Mouse (Mus musculus) embryonic facial prominence, embryonic 13.5 days (tissue): Measurements from ENCODE around the gene Hacd4. TPM values are rescaled to one million over a fixed set of nuclear protein-coding genes. Genes with fewer than 3 reads are reported as not detected.
"Not testable (repeated sequence)": the region's sequence is repeated elsewhere in the genome, so short reads cannot be mapped to it uniquely, and the experiment has no call there.

ENCODE experiments used
- ATAC-seq: fragments of 200-750 bp; cut with Nextera tagmentation; 2 replicates; pipeline ENCODE4 v1.8.0; 2017; ENCODE audit warnings: low read depth; ENCODE audit not compliant: insufficient number of reproducible peaks, insufficient read depth, low FRiP score, low TSS enrichment
- H3K27ac ChIP-seq: fragments of 300-500 bp; sonication (generic); 2 replicates; pipeline ENCODE4 v1.5.1; 2015; ENCODE audit warnings: moderate library complexity, mild to moderate bottlenecking, inconsistent platforms
- H3K27me3 ChIP-seq: fragments of 300-500 bp; sonication (generic); 2 replicates; pipeline ENCODE4 v1.6.1; 2015; ENCODE audit warnings: mild to moderate bottlenecking, inconsistent platforms
- H3K36me3 ChIP-seq: fragments of 300-500 bp; sonication (generic); 2 replicates; pipeline ENCODE4 v1.6.1; 2015; ENCODE audit warnings: mild to moderate bottlenecking, inconsistent platforms
- H3K4me1 ChIP-seq: fragments of 300-500 bp; sonication (generic); 2 replicates; pipeline ENCODE4 v1.6.1; 2015; ENCODE audit warnings: inconsistent platforms
- H3K4me2 ChIP-seq: fragments of 300-500 bp; sonication (generic); 2 replicates; pipeline ENCODE4 v1.6.1; 2015; ENCODE audit warnings: moderate library complexity, mild to moderate bottlenecking, inconsistent platforms
- H3K4me3 ChIP-seq: fragments of 300-500 bp; sonication (generic); 2 replicates; pipeline ENCODE4 v1.5.1; 2015; ENCODE audit warnings: mild to moderate bottlenecking, inconsistent platforms
- H3K9ac ChIP-seq: fragments of 300-500 bp; sonication (generic); 2 replicates; pipeline ENCODE4 v1.6.1; 2015; ENCODE audit warnings: mild to moderate bottlenecking, inconsistent platforms
- H3K9me3 ChIP-seq: fragments of 300-500 bp; sonication (generic); 2 replicates; pipeline ENCODE4 v1.6.1; 2016; ENCODE audit warnings: inconsistent platforms
- WGBS: fragments of 180-500 bp; shearing (Covaris S2); methylation state at CpG from one replicate; pipeline ENCODE4 v1.1.7; 2015; ENCODE audit warnings: mixed read lengths; 5-methylcytosine and 5-hydroxymethylcytosine counted together
- polyA plus RNA-seq: library from polyadenylated mRNA; unstranded; fragments of >200 nt; fragmentation: Nextera tagmentation; extraction: Ambion mirVana; gene quantifications from 2 replicates; pipeline ENCODE4 v1.2.1, GENCODE M21; 2015

Gene Hacd4
- polyA plus RNA-seq, 1 experiment from 2014 or later, result 11.3 TPM

DNA sequence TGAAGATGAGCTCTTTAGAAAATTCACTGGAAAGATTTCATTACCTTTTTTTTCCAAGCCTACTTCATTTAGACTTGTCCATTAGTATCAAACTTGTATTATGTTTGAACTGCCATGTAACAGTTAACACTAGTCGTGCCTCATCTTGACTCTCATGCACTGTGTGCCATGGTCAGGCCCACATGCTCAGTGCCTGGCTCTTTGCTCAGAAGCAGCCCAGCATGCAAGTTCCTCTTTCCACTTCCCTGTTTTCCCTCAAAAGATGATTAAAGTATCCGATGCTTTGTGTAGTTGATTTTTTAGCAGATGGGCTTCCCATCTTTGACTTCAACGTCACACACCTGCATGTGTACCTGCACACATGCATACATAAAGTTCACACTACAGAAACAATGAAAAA lies 43.0 kb downstream of the Hacd4 start:
- Histone ChIP-seq H3K9ac (no peak overlapping the region), H3K27me3 (no peaks in the 10 kb centered on the region), H3K4me3 (no peak overlapping the region), H3K4me2 (no peak overlapping the region), H3K9me3 (no peaks in the 10 kb centered on the region), H3K27ac (no peak overlapping the region), H3K4me1 (no peaks in the 10 kb centered on the region), H3K36me3 (peaks cover 3% of the 10 kb centered on the region; the same call in 1 of the 2 replicates)
- 90% methylated on average over 3 of the region's 3 CpGs for WGBS
- ATAC-seq, result no peak

DNA sequence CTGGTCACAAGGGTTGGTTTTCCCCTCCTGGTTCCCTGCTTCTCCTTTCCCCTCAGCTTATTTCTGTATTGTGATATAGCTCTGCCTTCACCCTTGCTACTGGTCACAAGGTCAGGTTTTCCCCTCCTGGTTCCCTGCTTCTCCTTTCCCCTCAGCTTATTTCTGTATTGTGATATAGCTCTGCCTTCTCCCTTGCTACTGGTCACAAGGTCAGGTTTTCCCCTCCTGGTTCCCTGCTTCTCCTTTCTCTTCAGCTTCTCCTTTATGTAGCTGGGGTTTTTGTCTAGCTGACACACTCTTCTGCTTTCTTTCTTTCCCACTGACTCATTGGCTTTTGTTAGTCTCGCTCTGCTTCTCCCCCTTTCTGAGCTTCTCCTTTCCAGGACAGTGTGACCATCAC lies 48.1 kb downstream of the Hacd4 start:
- not testable (repeated sequence) for H3K9ac ChIP-seq, H3K36me3 ChIP-seq, H3K4me3 ChIP-seq, ATAC-seq, H3K27me3 ChIP-seq, H3K27ac ChIP-seq, H3K9me3 ChIP-seq, H3K4me1 ChIP-seq, H3K4me2 ChIP-seq
- 83% methylated on average over 1 of the region's 1 CpGs for WGBS

DNA sequence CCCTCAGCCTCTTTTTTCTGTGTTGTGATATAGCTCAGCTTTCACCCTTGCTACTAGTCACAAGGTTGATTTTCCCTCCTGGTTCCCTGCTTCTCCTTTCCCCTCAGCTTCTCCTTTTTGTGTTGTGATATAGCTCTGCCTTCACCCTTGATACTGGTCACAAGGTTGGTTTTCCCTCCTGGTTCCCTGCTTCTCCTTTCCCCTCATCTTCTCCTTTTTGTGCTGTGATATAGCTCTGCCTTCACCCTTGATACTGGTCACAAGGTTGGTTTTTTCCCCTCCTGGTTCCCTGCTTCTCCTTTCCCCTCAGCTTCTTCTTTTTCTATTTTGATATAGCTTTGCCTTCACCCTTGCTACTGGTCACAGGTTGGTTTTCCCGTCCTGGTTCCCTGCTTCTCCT lies 48.7 kb downstream of the Hacd4 start:
- no peak for ATAC-seq
- Histone ChIP-seq H3K4me3 (no peak overlapping the region), H3K36me3 (peaks cover 3% of the 10 kb centered on the region; the same call in 1 of the 2 replicates), H3K27ac (no peak overlapping the region), H3K9me3 (no peaks in the 10 kb centered on the region), H3K4me2 (no peak overlapping the region), H3K9ac (no peak overlapping the region), H3K27me3 (no peaks in the 10 kb centered on the region), H3K4me1 (0 out of 2 replicates have a peak, but pooled peaks cover 3% of the 10 kb centered on the region)
- WGBS, result 74% methylated on average over 1 of the region's 1 CpGs

DNA sequence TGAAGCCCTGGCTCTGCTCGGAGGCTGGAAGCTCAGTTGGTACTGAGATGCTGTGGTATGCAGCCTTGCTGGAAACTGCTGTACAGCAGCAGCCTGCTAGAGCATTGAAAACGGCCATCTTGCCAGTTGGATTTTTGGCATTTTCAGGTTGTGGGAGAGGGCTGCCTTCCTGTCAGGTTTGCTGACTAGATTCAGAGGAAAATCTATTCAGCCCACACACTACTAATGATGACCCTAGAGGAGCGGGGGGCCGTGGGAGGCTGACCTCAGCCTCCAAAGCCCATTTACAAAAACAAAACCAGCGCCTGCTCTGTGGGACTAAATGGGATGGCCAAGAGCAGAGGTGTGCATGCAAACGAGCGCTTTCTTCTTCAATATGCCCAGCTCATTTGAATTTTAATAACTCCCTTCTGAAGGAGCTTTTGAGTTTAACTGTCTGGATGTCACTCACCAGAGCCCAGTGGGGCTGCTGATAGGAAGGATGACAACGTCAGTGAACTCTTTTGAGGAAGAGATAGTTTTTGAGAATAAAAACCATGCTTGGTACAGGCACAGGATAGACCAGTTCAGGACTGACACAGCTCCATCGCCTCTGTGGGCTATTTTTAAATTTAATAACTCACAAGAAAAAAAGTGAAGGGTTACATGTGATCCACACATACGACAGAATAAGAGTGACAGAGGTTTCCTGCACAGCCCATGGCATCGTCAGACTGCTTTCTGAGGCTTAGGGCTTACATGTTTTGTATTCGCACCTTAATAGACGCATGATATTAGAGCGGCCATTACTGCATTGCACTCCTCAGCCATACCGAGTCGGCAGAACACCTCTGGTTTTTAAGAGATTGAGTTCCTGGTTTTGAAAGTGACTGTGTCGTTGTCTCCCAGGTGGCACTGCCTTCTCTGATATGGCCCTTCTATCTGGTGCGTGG lies 66.2 kb downstream of the Hacd4 start:
- Histone ChIP-seq H3K9ac (no peak overlapping the region), H3K27me3 (no peaks in the 10 kb centered on the region), H3K4me2 (no peak overlapping the region), H3K27ac (no peak overlapping the region), H3K36me3 (0 out of 2 replicates have a peak, but pooled peaks cover 4% of the 10 kb centered on the region), H3K9me3 (no peaks in the 10 kb centered on the region), H3K4me1 (no peaks in the 10 kb centered on the region), H3K4me3 (no peak overlapping the region)
- WGBS, result 83% methylated on average over 18 of the region's 18 CpGs
- ATAC-seq, result no peak

DNA sequence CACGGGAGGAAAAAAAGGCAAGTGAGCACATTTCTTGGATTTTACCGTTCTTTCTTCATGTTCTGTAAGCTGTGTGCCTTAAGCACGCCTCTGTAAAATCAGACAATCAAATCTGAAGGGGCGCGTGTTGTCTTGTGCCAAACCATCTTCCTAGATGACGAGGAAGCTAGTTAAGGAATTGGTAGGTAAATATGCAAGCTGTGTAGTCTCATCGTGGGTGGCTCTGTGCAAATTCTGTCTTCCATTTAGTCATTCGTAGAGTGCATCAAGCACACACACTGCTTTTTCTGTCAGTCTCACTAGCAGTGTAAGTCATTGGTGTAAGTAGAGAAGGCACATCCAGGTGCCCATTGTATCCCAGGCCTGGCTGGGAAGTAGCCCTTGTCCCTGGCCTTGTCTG lies 67.9 kb downstream of the Hacd4 start:
- Histone ChIP-seq H3K9me3 (no peaks in the 10 kb centered on the region), H3K36me3 (0 out of 2 replicates have a peak, but pooled peaks cover 4% of the 10 kb centered on the region), H3K27ac (no peak overlapping the region), H3K27me3 (no peaks in the 10 kb centered on the region), H3K4me2 (no peak overlapping the region), H3K4me3 (no peak overlapping the region), H3K9ac (no peak overlapping the region), H3K4me1 (no peaks in the 10 kb centered on the region)
- ATAC-seq, result no peak
- 86% methylated on average over 8 of the region's 8 CpGs for WGBS

DNA sequence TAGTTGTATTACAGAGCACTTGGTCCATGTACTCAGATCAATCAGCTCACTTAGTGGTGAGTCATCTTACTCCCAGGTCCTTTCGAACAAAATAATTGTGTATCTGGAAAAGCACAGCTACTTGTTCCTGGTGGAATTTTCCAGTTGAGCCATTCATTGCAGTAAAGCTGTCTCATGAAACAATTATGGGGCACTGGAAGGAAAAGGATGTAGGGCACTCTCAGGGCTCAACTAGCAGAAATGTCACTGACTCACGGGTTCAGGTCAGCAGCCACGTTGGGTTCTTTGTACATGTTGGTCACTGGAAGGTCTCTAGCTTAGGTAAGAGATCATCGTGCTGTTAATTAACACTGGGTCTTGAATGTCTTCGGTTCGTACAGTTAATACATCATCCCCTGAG lies 68.8 kb downstream of the Hacd4 start:
- Histone ChIP-seq H3K27me3 (no peaks in the 10 kb centered on the region), H3K4me1 (no peaks in the 10 kb centered on the region), H3K4me3 (no peak overlapping the region), H3K9me3 (no peaks in the 10 kb centered on the region), H3K36me3 (0 out of 2 replicates have a peak, but pooled peaks cover 4% of the 10 kb centered on the region), H3K27ac (no peak overlapping the region), H3K9ac (no peak overlapping the region), H3K4me2 (no peak overlapping the region)
- no peak for ATAC-seq
- 90% methylated on average over 6 of the region's 6 CpGs for WGBS

DNA sequence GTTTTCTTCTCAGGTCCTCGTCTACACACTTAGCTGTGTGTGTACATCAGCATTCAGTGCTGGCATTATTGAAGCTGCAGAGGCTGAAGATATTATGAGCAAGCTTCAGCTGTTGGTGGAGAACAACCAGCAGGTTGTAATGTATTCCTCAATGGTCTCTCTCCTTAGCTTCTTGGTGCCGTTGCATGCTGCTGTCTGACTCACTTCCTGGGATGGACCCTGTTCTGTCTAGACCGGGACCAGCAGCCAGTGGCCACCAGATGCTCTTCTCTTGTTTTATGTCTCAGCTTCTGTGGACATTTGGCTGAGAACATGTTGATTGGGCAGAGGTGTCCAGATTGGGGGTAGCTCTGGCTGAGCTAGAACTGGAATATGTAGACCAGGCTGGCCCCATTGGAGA lies 81.3 kb downstream of the Hacd4 start:
- Histone ChIP-seq H3K9me3 (no peaks in the 10 kb centered on the region), H3K9ac (no peak overlapping the region), H3K36me3 (peaks cover 4% of the 10 kb centered on the region; the same call in 1 of the 2 replicates), H3K4me2 (no peak overlapping the region), H3K4me3 (no peak overlapping the region), H3K27me3 (no peaks in the 10 kb centered on the region), H3K27ac (no peak overlapping the region), H3K4me1 (0 out of 2 replicates have a peak, but pooled peaks cover 3% of the 10 kb centered on the region)
- ATAC-seq, result no peak
- 90% methylated on average over 3 of the region's 3 CpGs for WGBS

DNA sequence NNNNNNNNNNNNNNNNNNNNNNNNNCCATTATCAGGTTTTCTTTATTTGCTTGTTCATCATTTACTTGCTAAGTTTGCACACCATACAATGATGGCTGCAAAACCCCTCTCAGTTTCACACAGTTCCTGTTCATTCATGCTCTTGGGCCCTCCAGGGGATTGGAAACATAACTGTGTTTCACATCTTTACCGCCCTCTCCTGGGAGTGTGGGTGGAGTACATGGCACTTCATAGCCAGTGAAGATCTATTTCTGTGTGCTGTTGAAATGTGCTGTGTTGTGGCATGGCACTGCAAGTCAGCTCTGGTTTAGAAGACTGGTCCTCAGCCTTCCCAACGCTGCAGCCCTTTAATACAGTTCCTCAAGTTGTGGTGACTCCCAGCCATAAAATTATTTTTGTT lies 82.1 kb downstream of the Hacd4 start:
- Histone ChIP-seq H3K27me3 (no peaks in the 10 kb centered on the region), H3K4me3 (no peak overlapping the region), H3K36me3 (peaks cover 4% of the 10 kb centered on the region; the same call in 1 of the 2 replicates), H3K9me3 (no peaks in the 10 kb centered on the region), H3K27ac (no peak overlapping the region), H3K9ac (no peak overlapping the region), H3K4me2 (no peak overlapping the region), H3K4me1 (0 out of 2 replicates have a peak, but pooled peaks cover 3% of the 10 kb centered on the region)
- ATAC-seq, result no peak
- WGBS, result 60% methylated on average over 2 of the region's 2 CpGs

DNA sequence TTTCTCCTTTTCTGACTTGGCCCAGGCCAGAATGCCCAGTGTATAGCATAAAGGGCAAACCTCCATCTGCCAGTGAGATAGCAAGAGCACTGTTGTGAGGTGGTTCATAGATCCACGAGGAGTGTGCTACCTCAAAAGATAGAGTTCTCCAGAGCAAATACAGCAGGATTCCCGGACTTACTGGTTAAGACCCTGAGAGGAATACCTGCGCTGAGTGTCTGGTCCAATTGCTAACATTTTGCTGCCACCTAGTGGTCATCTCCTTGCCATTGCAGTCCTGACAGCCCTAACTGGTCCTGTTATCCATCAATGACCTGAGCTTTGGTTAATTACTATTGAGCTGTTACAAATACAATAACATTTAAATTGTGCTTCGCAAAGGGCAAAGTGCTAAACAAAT lies 87.8 kb downstream of the Hacd4 start:
- H3K4me2 ChIP-seq, result no peak overlapping the region
- no peak overlapping the region for H3K9ac ChIP-seq
- ATAC-seq, result no peak
- H3K27ac ChIP-seq, result no peak overlapping the region
- 4% methylated on average over 4 of the region's 4 CpGs for WGBS
- no peaks in the 10 kb centered on the region for H3K4me1 ChIP-seq
- no peaks in the 10 kb centered on the region for H3K36me3 ChIP-seq
- no peaks in the 10 kb centered on the region for H3K27me3 ChIP-seq
- H3K9me3 ChIP-seq, result no peaks in the 10 kb centered on the region
- H3K4me3 ChIP-seq, result no peak overlapping the region

Other genes with a start within 250 kb of the Hacd4 start
- gene Ifnb1, start 83.8 kb upstream of the Hacd4 start, polyA plus RNA-seq, result not detected in 2 replicates
- not detected in 2 replicates for gene Ifna15, start 119.3 kb upstream of the Hacd4 start, polyA plus RNA-seq
- not detected in 2 replicates for gene Ifna14, start 132.9 kb upstream of the Hacd4 start, polyA plus RNA-seq
- not detected in 2 replicates for gene Ifna9, start 153.5 kb upstream of the Hacd4 start, polyA plus RNA-seq
- gene Ifna12, start 164.4 kb upstream of the Hacd4 start, polyA plus RNA-seq, result not detected in 2 replicates
- not detected in 2 replicates for gene C87499, start 195.5 kb upstream of the Hacd4 start, polyA plus RNA-seq
- gene Ifna13, start 205.5 kb upstream of the Hacd4 start, polyA plus RNA-seq, result not detected in 2 replicates
- gene Ifna16, start 238.0 kb upstream of the Hacd4 start, polyA plus RNA-seq, result not detected in 2 replicates
- not detected in 2 replicates for gene Ifna2, start 245.0 kb upstream of the Hacd4 start, polyA plus RNA-seq